Mouse (Mus musculus): Measurements from ENCODE around the gene Hes5. TPM values are rescaled to one million over a fixed set of nuclear protein-coding genes. Genes with fewer than 3 reads are reported as not detected.

The Hes5 gene
- total and polyA plus RNA-seq, 2 experiments from 2014 or later, result 106 to 177 TPM

DNA sequence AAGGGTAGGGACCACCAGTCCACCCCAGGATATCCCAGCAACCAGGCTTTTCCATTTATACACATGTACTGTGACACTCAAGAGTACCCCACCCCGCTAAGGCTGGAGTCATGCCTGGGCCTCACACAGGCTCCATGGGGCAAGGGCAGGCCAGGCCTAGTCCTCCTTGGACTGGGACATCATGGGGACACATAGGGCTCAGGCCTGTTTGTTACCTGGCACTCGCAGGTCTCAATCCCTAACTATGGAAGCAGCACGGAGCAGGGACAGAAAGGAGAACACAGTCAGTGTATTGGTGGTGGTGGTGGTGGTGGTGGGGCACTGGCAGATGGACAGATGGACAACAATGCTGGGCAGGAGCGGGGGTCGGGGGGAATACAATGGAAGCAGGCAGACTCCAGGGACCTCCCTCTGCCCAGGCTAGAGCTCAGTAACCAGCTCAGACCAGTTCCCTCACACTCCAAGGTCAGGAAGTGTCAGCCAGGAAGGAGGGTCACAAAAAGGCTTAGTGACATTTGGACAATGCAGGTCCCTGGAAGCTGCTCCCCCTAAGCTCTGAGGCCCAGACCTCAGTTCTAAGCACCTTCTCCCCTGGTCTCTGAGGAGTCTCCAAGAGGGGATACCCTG, 24.5 kb downstream of the Hes5 start:
- no peaks in the 10 kb centered on the region for H3K27me3 ChIP-seq (ENCODE audit: insufficient read depth, low read length)
- H3K9ac ChIP-seq (replicated peaks; ENCODE audit: low read length), result no peak overlapping the region
- no peak for DNase-seq (ENCODE audit: low spot score)
- no peak for TF ChIP-seq CTCF (IDR thresholded peaks at IDR 0.05; ENCODE audit: low read depth)
- peaks cover 11% of the 10 kb centered on the region for H3K36me3 ChIP-seq (ENCODE audit: insufficient read depth, low read length)
- no peak overlapping the region for H3K4me3 ChIP-seq (ENCODE audit: low read length)
- no peak overlapping the region for H3K4me2 ChIP-seq (ENCODE audit: low read depth, low read length)
- H3K27ac ChIP-seq, result no peak overlapping the region
- H3K9me3 ChIP-seq (ENCODE audit: low read length), result no peaks in the 10 kb centered on the region
- no peak for ATAC-seq
- 84% methylated on average over 3 of the region's 5 CpGs for WGBS
- no peaks in the 10 kb centered on the region for H3K4me1 ChIP-seq (ENCODE audit: insufficient read depth, low read length)

DNA sequence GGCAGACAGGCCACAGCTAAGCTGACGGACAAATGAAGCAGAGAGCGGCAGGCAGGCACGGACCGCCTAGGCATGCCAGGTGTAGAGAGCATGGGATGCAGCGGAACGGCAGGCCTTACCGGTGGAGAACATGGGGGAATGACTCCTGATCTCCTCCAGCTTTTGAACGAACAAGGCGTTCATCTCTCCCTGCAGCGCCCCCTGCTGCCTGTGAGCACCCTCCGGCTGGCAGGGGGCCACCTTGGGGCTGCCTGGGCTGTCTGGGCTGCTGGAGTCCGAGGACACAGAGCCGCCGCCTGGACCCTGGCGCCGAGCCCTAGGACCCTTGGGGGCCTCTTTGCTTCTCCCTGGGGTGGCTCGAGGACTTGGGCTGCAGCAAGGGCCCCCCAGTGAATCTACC, 25.4 kb downstream of the Hes5 start:
- peak; percentile 16; the same call in 1 of the 2 replicates for ATAC-seq
- no peak overlapping the region for H3K4me2 ChIP-seq (ENCODE audit: low read depth, low read length)

DNA sequence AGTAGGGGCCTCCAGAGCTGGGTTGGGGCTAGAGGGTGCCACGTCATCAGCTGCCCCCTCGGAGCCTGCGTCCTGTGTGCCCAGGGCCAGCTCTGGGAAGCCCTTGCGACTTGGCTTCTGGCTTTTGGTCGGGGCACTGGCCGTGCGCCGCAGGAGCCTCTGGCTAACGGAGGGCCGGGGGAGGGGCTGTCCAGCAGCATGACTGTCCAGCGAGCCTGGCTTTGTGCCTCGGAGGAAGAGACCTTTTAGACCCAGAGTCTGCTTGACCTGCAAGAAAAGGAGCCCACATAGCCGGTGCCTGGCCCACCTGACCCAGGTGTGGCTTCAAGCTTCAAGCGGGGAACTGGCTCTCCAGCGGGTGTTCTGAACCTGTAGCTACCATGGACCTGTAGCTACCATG, 26.0 kb downstream of the Hes5 start:
- Histone ChIP-seq H3K4me2 (ENCODE audit: low read depth, low read length) (no peak overlapping the region), H3K9me3 (ENCODE audit: low read length) (no peaks in the 10 kb centered on the region)

More for the DNA sequence above, 25.4 kb downstream of the Hes5 start:
- 19% methylated on average over 16 of the region's 17 CpGs for WGBS
- Histone ChIP-seq H3K36me3 (ENCODE audit: insufficient read depth, low read length) (peaks cover 3% of the 10 kb centered on the region), H3K4me3 (ENCODE audit: low read length) (no peak overlapping the region), H3K4me1 (ENCODE audit: insufficient read depth, low read length) (no peaks in the 10 kb centered on the region), H3K27me3 (ENCODE audit: insufficient read depth, low read length) (no peaks in the 10 kb centered on the region), H3K9me3 (ENCODE audit: low read length) (no peaks in the 10 kb centered on the region), H3K9ac (replicated peaks; ENCODE audit: low read length) (no peak overlapping the region), H3K27ac (no peak overlapping the region)
- TF ChIP-seq CTCF (IDR thresholded peaks at IDR 0.05; ENCODE audit: low read depth), result peak; percentile 73
- DNase-seq (ENCODE audit: low spot score), result peak; percentile 78

DNA sequence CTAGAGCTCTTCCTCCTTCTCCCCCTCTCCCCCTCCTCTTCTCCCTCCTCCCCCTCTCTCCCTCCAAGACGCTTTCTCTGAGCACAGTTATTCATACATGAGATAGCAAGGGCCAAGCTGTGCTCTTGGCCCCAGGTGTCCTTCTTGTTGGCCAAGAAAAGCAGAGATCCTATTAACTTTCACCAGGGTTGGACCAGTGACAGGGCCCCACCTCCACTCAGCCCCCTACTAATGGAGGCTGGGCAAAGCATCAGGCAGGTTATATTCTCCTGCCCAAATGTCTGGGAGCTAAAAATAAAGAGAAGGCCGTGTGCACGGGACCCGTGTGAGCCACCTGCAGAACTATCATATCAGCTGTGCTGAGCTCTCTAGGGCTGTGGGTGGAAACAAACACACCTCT, 34.2 kb downstream of the Hes5 start:
- 49% methylated on average over 4 of the region's 4 CpGs for WGBS
- Histone ChIP-seq H3K9me3 (ENCODE audit: low read length) (no peaks in the 10 kb centered on the region), H3K4me3 (ENCODE audit: low read length) (no peak overlapping the region), H3K27ac (no peak overlapping the region), H3K36me3 (ENCODE audit: insufficient read depth, low read length) (peaks cover 7% of the 10 kb centered on the region), H3K4me2 (ENCODE audit: low read depth, low read length) (no peak overlapping the region), H3K4me1 (ENCODE audit: insufficient read depth, low read length) (no peaks in the 10 kb centered on the region), H3K27me3 (ENCODE audit: insufficient read depth, low read length) (no peaks in the 10 kb centered on the region), H3K9ac (replicated peaks; ENCODE audit: low read length) (no peak overlapping the region)
- no peak for ATAC-seq
- TF ChIP-seq CTCF (IDR thresholded peaks at IDR 0.05; ENCODE audit: low read depth), result no peak
- DNase-seq (ENCODE audit: low spot score), result no peak

More for the DNA sequence above, 26.0 kb downstream of the Hes5 start:
- Histone ChIP-seq H3K27ac (no peak overlapping the region), H3K27me3 (ENCODE audit: insufficient read depth, low read length) (no peaks in the 10 kb centered on the region), H3K4me1 (ENCODE audit: insufficient read depth, low read length) (no peaks in the 10 kb centered on the region), H3K9ac (replicated peaks; ENCODE audit: low read length) (no peak overlapping the region), H3K36me3 (ENCODE audit: insufficient read depth, low read length) (no peaks in the 10 kb centered on the region), H3K4me3 (ENCODE audit: low read length) (no peak overlapping the region)
- ATAC-seq (no peak), DNase-seq (ENCODE audit: low spot score) (no peak)
- 72% methylated on average over 15 of the region's 15 CpGs for WGBS
- no peak for TF ChIP-seq CTCF (IDR thresholded peaks at IDR 0.05; ENCODE audit: low read depth)

DNA sequence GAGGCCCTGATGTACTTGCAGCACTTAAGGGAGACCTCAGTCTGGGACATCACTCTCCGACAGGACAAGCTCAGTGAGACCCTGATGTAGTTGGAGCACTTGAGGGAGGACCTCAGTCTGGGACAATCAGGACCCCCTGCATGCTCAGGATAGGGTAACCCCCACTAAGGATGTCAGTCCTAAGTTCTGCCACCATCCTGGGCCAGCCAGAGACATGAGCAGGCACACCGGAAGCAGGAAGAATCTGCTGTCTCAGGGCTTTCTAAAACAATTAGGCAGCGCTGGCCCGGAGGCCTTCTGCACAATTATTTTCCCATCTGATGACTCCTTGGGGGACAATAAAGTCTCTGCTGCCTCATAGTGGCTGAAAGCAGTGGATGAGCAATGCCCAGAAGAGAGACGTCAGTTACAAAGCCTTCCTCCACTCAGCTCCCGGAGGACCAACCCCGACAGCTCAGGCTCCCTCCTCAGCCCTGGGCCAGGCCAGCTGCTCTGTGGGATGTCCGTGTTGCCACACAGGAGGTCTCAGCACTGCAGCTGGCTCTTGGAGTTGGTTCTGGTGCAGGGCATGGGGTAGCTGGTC, 35.9 kb downstream of the Hes5 start:
- Histone ChIP-seq H3K4me2 (ENCODE audit: low read depth, low read length) (no peak overlapping the region), H3K4me1 (ENCODE audit: insufficient read depth, low read length) (no peaks in the 10 kb centered on the region), H3K27ac (no peak overlapping the region), H3K9me3 (ENCODE audit: low read length) (no peaks in the 10 kb centered on the region), H3K36me3 (ENCODE audit: insufficient read depth, low read length) (peaks cover 7% of the 10 kb centered on the region), H3K27me3 (ENCODE audit: insufficient read depth, low read length) (no peaks in the 10 kb centered on the region), H3K9ac (replicated peaks; ENCODE audit: low read length) (0 out of 2 replicates have a peak overlapping the region, but pooled peaks have one; percentile 10), H3K4me3 (ENCODE audit: low read length) (no peak overlapping the region)
- ATAC-seq (peak; percentile 62), DNase-seq (ENCODE audit: low spot score) (peak; percentile 79)
- 19% methylated on average over 8 of the region's 8 CpGs for WGBS
- peak; percentile 52 for TF ChIP-seq CTCF (IDR thresholded peaks at IDR 0.05; ENCODE audit: low read depth)

DNA sequence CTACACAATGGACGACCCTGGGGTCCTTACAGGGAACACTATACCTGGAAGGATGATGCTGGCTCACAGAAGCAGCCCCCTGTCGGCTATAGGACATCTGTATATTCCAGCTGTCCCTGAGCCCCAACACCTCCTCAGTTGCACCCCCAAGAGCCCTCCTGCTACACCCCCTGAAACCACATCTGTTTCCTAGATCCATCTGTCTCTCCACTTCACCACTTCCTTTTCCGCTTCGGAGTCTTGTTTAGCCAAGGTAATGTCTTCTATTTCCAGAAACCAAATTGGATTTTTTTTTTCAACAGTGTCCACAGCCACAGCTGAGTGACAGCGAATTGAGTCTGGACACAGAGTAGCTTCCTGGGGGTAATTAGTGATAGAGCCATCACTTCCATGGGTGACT, 38.7 kb downstream of the Hes5 start:
- no peak for TF ChIP-seq CTCF (IDR thresholded peaks at IDR 0.05; ENCODE audit: low read depth)
- ATAC-seq, result no peak
- no peak for DNase-seq (ENCODE audit: low spot score)

DNA sequence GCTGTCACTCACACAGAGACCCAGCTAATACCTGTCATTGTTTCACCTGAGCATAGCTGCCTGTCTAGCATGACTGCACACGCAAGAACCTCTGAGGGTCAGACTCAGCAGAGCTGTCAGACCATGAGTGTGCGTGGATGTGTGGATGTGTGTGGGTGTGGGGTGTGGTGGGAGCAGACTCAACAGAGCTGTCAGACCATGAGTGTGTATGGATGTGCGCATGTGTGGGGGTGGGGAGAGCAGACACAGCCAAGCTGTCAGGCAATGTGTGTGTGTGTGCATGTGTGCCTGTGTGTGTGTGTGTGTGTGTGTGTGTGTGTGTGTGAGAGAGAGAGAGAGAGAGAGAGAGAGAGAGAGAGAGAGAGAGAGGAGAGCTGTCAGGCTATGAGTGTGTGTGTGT, 44.6 kb downstream of the Hes5 start:
- no peak overlapping the region for H3K4me3 ChIP-seq (ENCODE audit: low read length)
- TF ChIP-seq CTCF (IDR thresholded peaks at IDR 0.05; ENCODE audit: low read depth), result no peak
- H3K9me3 ChIP-seq (ENCODE audit: low read length), result no peaks in the 10 kb centered on the region
- 91% methylated on average over 3 of the region's 3 CpGs for WGBS
- H3K9ac ChIP-seq (replicated peaks; ENCODE audit: low read length), result no peak overlapping the region
- DNase-seq (ENCODE audit: low spot score) (no peak), ATAC-seq (0 out of 2 replicates have a peak, but pooled peaks have one; percentile 36)
- no peak overlapping the region for H3K27ac ChIP-seq
- H3K27me3 ChIP-seq (ENCODE audit: insufficient read depth, low read length), result no peaks in the 10 kb centered on the region
- no peaks in the 10 kb centered on the region for H3K36me3 ChIP-seq (ENCODE audit: insufficient read depth, low read length)
- H3K4me1 ChIP-seq (ENCODE audit: insufficient read depth, low read length), result 0 out of 2 replicates have a peak, but pooled peaks cover under 1% of the 10 kb centered on the region
- no peak overlapping the region for H3K4me2 ChIP-seq (ENCODE audit: low read depth, low read length)

More for the DNA sequence above, 38.7 kb downstream of the Hes5 start:
- H3K9ac ChIP-seq (replicated peaks; ENCODE audit: low read length), result no peak overlapping the region
- H3K4me3 ChIP-seq (ENCODE audit: low read length), result no peak overlapping the region
- no peaks in the 10 kb centered on the region for H3K4me1 ChIP-seq (ENCODE audit: insufficient read depth, low read length)
- peaks cover 7% of the 10 kb centered on the region for H3K36me3 ChIP-seq (ENCODE audit: insufficient read depth, low read length)
- no peak overlapping the region for H3K4me2 ChIP-seq (ENCODE audit: low read depth, low read length)
- 86% methylated on average over 5 of the region's 5 CpGs for WGBS
- no peak overlapping the region for H3K27ac ChIP-seq
- H3K27me3 ChIP-seq (ENCODE audit: insufficient read depth, low read length), result no peaks in the 10 kb centered on the region
- no peaks in the 10 kb centered on the region for H3K9me3 ChIP-seq (ENCODE audit: low read length)
